Mouse (Mus musculus): ENCODE measurements around the gene Fosl2. TPM values are rescaled to one million over a fixed set of nuclear protein-coding genes. Genes with fewer than 3 reads are reported as not detected.

Gene Fosl2
- polyA plus RNA-seq (2015; fragmentation: Nextera tagmentation; extraction: Ambion mirVana), result 7.9 and 9.0 TPM in 2 replicates

GRCm38 (mm10) chr5:32135336-32136206 is at the start of gene Fosl2:
Gene Fosl2 (plus strand): TSS chr5:32135801.

Other genes with a start within 250 kb of the Fosl2 start
- 6.5 and 7.4 TPM in 2 replicates for gene Plb1, start 96.9 kb downstream of the Fosl2 start, polyA plus RNA-seq (2015; fragmentation: Nextera tagmentation; extraction: Ambion mirVana)